Mouse (Mus musculus) left cerebral cortex, adult 9 months (tissue): ENCODE measurements around the gene Krt9.

Experiments
- DNase-seq, 2 experiments: peaks; one replicate each; pipeline ENCODE4 v3.0.0; 2022; ENCODE audit warnings: low spot score in 2 of 2

Krt9 gene

GRCm38 (mm10) chr11:100155497-100156255, 37.4 kb downstream of the Krt9 start:
- DNase-seq: no peak

GRCm38 (mm10) chr11:100148615-100149330, 44.3 kb downstream of the Krt9 start, which contains the start of gene Krt19:
Krt19 (minus strand) TSS chr11:100148665.
- DNase-seq: no peak

- DNase-seq: no peak
Observed at GRCm38 (mm10) chr11:100147566-100148353, 45.3 kb downstream of the Krt9 start.

- no peak for DNase-seq
Observed at GRCm38 (mm10) chr11:100145858-100146560, 47.0 kb downstream of the Krt9 start.

- DNase-seq: no peak
Observed at GRCm38 (mm10) chr11:100145104-100145503, 47.9 kb downstream of the Krt9 start.

- no peak for DNase-seq
Observed at GRCm38 (mm10) chr11:100140966-100141365, 52.1 kb downstream of the Krt9 start.

- DNase-seq: no peak
Observed at GRCm38 (mm10) chr11:100139391-100139790, 53.7 kb downstream of the Krt9 start.

GRCm38 (mm10) chr11:100138809-100139208, 54.2 kb downstream of the Krt9 start:
- DNase-seq: no peak

GRCm38 (mm10) chr11:100137693-100138092, 55.4 kb downstream of the Krt9 start:
- no peak for DNase-seq
